Mouse (Mus musculus): ENCODE data around the gene Gpr55. TPM values are rescaled to one million over a fixed set of nuclear protein-coding genes. Genes with fewer than 3 reads are reported as not detected.

Gene Gpr55
- total and polyA plus RNA-seq, 2 experiments from 2014 or later, result 0.19 to 0.22 TPM

DNA sequence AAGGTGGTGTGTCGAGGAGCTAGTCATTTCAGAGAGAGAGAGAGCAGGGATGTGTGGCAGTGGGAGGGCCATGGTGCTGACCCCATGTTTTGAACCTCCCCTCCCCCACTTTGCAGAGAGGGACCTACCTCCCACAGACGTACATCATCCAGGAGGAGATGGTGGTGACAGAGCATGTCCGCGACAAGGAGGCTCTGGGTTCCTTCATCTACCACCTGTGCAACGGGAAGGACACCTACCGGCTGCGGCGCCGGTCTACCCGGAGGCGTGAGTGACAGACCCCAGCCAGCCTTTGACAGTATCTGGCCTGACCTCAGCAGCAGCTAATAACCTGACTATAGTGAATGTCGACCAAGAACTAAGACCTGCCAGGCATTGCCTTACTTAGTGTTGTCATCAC, 53.9 kb downstream of the Gpr55 start:
- peaks cover 3% of the 10 kb centered on the region; the same call in 1 of the 2 replicates for H3K4me1 ChIP-seq (ENCODE audit: insufficient read depth, low read length)
- H3K4me3 ChIP-seq (ENCODE audit: low read depth, low read length), result no peak overlapping the region
- H3K9ac ChIP-seq (replicated peaks; ENCODE audit: low read length, poor library complexity, severe bottlenecking), result no peak overlapping the region
- H3K36me3 ChIP-seq (ENCODE audit: insufficient read depth, low read length), result peaks cover 55% of the 10 kb centered on the region
- no peak for DNase-seq (ENCODE audit: low spot score)
- H3K9me3 ChIP-seq (ENCODE audit: low read length), result no peaks in the 10 kb centered on the region
- ATAC-seq (ENCODE audit: low FRiP score), result no peak
- no peak overlapping the region for H3K4me2 ChIP-seq (ENCODE audit: low read depth, low read length, poor library complexity, severe bottlenecking)
- H3K27me3 ChIP-seq (ENCODE audit: insufficient read depth, low read length), result no peaks in the 10 kb centered on the region
- no peak for TF ChIP-seq CTCF (IDR thresholded peaks at IDR 0.05)
- no peak overlapping the region for H3K27ac ChIP-seq (ENCODE audit: low read depth, low read length)
- 94% methylated on average over 12 of the region's 12 CpGs for WGBS

DNA sequence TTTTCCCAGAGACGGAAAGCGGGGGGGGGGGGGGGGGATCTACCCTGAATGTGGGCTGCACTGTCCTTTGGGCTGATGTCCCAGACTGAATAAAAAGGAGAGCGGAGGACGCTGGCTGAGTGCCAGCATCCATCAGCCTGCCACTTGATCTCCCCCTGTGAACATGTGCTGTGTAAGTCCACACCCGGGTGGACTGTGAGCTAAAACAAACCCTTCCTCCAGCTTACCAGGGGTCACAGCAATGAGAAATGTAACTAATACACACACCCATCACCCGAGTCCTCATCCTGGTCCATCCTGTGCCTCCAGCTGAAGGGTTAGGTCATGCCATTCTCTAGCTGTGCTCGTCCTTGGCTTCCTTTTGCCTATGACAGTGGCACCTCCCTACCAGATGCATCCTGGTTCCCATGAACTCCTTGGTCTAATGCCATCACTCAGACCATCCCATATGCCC, 58.7 kb downstream of the Gpr55 start:
- Histone ChIP-seq H3K4me1 (ENCODE audit: insufficient read depth, low read length) (peaks cover 35% of the 10 kb centered on the region), H3K4me2 (ENCODE audit: low read depth, low read length, poor library complexity, severe bottlenecking) (no peak overlapping the region), H3K9me3 (ENCODE audit: low read length) (no peaks in the 10 kb centered on the region), H3K9ac (replicated peaks; ENCODE audit: low read length, poor library complexity, severe bottlenecking) (no peak overlapping the region), H3K27ac (ENCODE audit: low read depth, low read length) (0 out of 2 replicates have a peak overlapping the region, but pooled peaks have one; percentile 12), H3K4me3 (ENCODE audit: low read depth, low read length) (no peak overlapping the region), H3K36me3 (ENCODE audit: insufficient read depth, low read length) (peaks cover 37% of the 10 kb centered on the region), H3K27me3 (ENCODE audit: insufficient read depth, low read length) (no peaks in the 10 kb centered on the region)
- DNase-seq (ENCODE audit: low spot score) (peak; percentile 91), ATAC-seq (ENCODE audit: low FRiP score) (peak; percentile 49; the same call in 1 of the 2 replicates)
- no peak for TF ChIP-seq CTCF (IDR thresholded peaks at IDR 0.05)
- 25% methylated on average over 7 of the region's 7 CpGs for WGBS

DNA sequence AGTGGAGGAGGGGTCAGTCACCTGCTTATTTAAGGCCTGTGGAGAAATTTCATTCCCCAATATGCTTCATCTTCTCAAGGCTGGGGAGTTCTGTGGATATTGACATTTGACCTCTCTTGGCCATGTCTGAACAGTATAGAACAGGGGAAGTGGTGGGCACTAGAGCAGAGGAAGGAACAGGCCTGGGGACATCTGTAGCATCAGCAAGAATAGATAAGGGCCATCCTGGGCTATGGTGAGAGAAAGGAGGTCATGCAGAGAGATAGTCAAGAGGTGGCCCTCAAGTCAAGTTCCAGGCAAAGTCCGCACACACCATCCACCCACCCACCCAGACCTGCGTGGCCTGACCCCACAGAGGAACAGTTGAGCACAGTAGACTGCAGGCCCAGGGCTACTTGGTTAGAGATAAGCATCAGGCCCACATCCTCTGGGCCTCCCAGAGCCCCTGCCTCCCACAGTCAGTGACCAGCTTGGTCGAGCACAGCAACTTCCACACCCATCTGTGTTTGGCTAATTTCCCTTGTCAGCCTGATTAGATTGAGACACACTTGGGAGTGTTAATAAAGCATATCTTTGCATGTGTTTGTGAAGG, 59.2 kb downstream of the Gpr55 start:
- no peak for DNase-seq (ENCODE audit: low spot score)
- H3K9me3 ChIP-seq (ENCODE audit: low read length), result no peaks in the 10 kb centered on the region
- H3K4me1 ChIP-seq (ENCODE audit: insufficient read depth, low read length), result peaks cover 40% of the 10 kb centered on the region
- TF ChIP-seq CTCF (IDR thresholded peaks at IDR 0.05), result no peak
- 52% methylated on average over 3 of the region's 3 CpGs for WGBS
- H3K4me2 ChIP-seq (ENCODE audit: low read depth, low read length, poor library complexity, severe bottlenecking), result no peak overlapping the region
- H3K27me3 ChIP-seq (ENCODE audit: insufficient read depth, low read length), result no peaks in the 10 kb centered on the region
- peaks cover 33% of the 10 kb centered on the region for H3K36me3 ChIP-seq (ENCODE audit: insufficient read depth, low read length)
- no peak overlapping the region for H3K4me3 ChIP-seq (ENCODE audit: low read depth, low read length)
- ATAC-seq (ENCODE audit: low FRiP score), result no peak; the same call in 1 of the 2 replicates
- H3K9ac ChIP-seq (replicated peaks; ENCODE audit: low read length, poor library complexity, severe bottlenecking), result no peak overlapping the region
- H3K27ac ChIP-seq (ENCODE audit: low read depth, low read length), result 0 out of 2 replicates have a peak overlapping the region, but pooled peaks have one; percentile 43

DNA sequence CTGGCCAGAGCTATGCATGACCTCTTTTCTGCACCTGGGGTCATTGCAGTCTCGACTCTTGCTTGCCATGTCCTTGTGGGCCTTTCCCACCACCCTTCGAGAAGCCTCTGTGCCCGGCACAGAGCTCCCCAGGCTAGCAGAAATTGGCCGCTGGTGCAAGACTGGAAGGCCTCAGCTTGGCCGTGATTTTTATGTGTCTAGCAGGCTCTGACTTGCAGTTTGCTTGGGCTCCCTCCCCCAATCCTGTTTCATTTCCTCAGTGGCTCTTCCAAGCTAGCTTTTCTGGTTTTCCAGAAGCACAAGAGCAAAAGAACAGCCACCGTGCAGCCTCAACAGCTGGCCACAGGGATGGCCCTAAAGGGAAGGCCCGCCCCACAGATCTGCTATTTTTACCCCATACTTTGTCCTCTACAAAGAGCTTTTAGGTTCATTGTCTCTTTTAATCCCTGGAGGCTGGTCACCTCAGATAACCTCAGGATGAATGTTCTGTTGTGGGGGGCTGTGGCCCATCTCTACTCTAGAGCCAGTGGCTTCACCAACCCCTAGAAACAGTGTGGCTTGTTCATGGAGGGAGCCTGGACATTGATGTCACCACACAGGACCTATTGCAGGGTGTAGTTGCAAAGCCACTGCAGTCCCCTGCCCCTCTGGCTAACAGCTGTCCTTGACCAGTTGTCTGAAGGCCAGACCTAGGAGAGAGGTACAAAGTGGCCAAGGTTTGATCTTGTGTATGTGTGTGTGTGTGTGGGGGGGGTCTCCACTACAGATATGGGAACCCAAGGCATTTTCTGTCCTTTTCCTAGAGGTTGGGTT, 60.1 kb downstream of the Gpr55 start:
- H3K36me3 ChIP-seq (ENCODE audit: insufficient read depth, low read length), result peaks cover 24% of the 10 kb centered on the region
- H3K4me1 ChIP-seq (ENCODE audit: insufficient read depth, low read length), result peaks cover 49% of the 10 kb centered on the region
- H3K4me3 ChIP-seq (ENCODE audit: low read depth, low read length), result no peak overlapping the region
- 53% methylated on average over 7 of the region's 7 CpGs for WGBS
- no peaks in the 10 kb centered on the region for H3K9me3 ChIP-seq (ENCODE audit: low read length)
- TF ChIP-seq CTCF (IDR thresholded peaks at IDR 0.05), result no peak
- no peak for DNase-seq (ENCODE audit: low spot score)
- no peak overlapping the region; the same call in none of the 2 replicates for H3K27ac ChIP-seq (ENCODE audit: low read depth, low read length)
- H3K9ac ChIP-seq (replicated peaks; ENCODE audit: low read length, poor library complexity, severe bottlenecking), result 0 out of 2 replicates have a peak overlapping the region, but pooled peaks have one; percentile 2
- ATAC-seq (ENCODE audit: low FRiP score), result no peak
- H3K27me3 ChIP-seq (ENCODE audit: insufficient read depth, low read length), result no peaks in the 10 kb centered on the region
- H3K4me2 ChIP-seq (ENCODE audit: low read depth, low read length, poor library complexity, severe bottlenecking), result no peak overlapping the region

DNA sequence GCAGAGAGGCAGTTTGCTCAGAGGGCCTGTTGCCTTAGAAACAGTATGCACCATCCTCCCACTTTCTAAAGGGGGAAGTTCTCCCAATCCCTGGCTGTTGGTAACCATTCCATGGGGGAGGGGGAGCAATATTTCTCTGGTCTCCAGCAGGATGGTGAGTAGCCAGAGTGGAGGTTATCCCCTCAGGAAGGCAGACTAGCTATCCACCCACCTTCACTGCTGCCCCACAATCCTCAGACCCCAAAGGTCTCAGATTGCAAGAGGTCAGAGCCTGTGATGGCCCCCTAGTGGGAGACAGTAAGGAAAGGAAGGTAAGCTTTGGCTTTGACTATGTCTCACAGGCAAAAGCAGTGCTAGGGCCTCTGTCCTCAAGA, 61.4 kb downstream of the Gpr55 start:
- peak overlapping the region; percentile 86 for H3K4me2 ChIP-seq (ENCODE audit: low read depth, low read length, poor library complexity, severe bottlenecking)
- H3K9me3 ChIP-seq (ENCODE audit: low read length), result no peaks in the 10 kb centered on the region
- TF ChIP-seq CTCF (IDR thresholded peaks at IDR 0.05), result peak; percentile 57
- H3K27me3 ChIP-seq (ENCODE audit: insufficient read depth, low read length), result no peaks in the 10 kb centered on the region
- DNase-seq (ENCODE audit: low spot score), result peak; percentile 38
- no peak overlapping the region for H3K4me3 ChIP-seq (ENCODE audit: low read depth, low read length)
- H3K9ac ChIP-seq (replicated peaks; ENCODE audit: low read length, poor library complexity, severe bottlenecking), result peak overlapping the region; percentile 50; the same call in 1 of the 2 replicates
- peak overlapping the region; percentile 79 for H3K27ac ChIP-seq (ENCODE audit: low read depth, low read length)
- H3K36me3 ChIP-seq (ENCODE audit: insufficient read depth, low read length), result peaks cover 14% of the 10 kb centered on the region
- no peak for ATAC-seq (ENCODE audit: low FRiP score)
- H3K4me1 ChIP-seq (ENCODE audit: insufficient read depth, low read length), result peaks cover 51% of the 10 kb centered on the region
